8 mouse cellular contexts compared by ENCODE assay signal in genomic region chr17:88752827-88753471, GRCm38 (mm10). TPM values are rescaled to one million over a fixed set of nuclear protein-coding genes. Genes with fewer than 3 reads are reported as not detected.
A peak's percentile ranks its signal among the peaks of the same experiment; 100 is the strongest.
DNase-seq lines count a peak whose midpoint lies in the region; ATAC-seq and TF ChIP-seq lines count a peak whose summit lies in the region.

No protein-coding gene starts in this region.

- peak; percentile 87 for TF ChIP-seq CTCF in layer of hippocampus, adult 2 months (conservative IDR thresholded peaks at IDR 0.05)
- TF ChIP-seq CTCF in spleen, adult 2 months (IDR thresholded peaks at IDR 0.05; ENCODE audit: extremely low read depth, insufficient read depth, insufficient read length, insufficient replicate concordance): peak; percentile 43; the same call in 1 of the 2 replicates

- no peaks in the 10 kb centered on the region for H3K4me1 ChIP-seq in megakaryocyte, embryonic 14.5 days
- H3K4me1 ChIP-seq in spleen, adult 2 months (ENCODE audit: control insufficient read depth, insufficient read depth, insufficient read length): peaks cover 4% of the 10 kb centered on the region; the same call in 1 of the 2 replicates

- 9% methylated on average over 17 of the region's 17 CpGs for WGBS in spleen, adult 2 months

- H3K4me3 ChIP-seq in layer of hippocampus, adult 2 months: no peak overlapping the region
- H3K4me3 ChIP-seq in megakaryocyte, embryonic 14.5 days (replicated peaks): peak overlapping the region; percentile 21
- no peak overlapping the region for H3K4me3 ChIP-seq in spleen, adult 2 months (ENCODE audit: extremely low read depth, insufficient read depth, insufficient read length)

- H3K27me3 ChIP-seq in megakaryocyte, embryonic 14.5 days (replicated peaks): no peaks in the 10 kb centered on the region
- H3K27me3 ChIP-seq in spleen, adult 2 months (ENCODE audit: control insufficient read depth, insufficient read depth, low read length): no peaks in the 10 kb centered on the region

- no peak overlapping the region for H3K27ac ChIP-seq in layer of hippocampus, adult 2 months
- no peak overlapping the region for H3K27ac ChIP-seq in spleen, adult 2 months (ENCODE audit: insufficient read depth, low read length)

- H3K36me3 ChIP-seq in megakaryocyte, embryonic 14.5 days (replicated peaks; ENCODE audit: low read length): no peaks in the 10 kb centered on the region
- no peaks in the 10 kb centered on the region for H3K36me3 ChIP-seq in spleen, adult 2 months (ENCODE audit: control insufficient read depth, insufficient read depth, low read length)

- ATAC-seq in common myeloid progenitor, adult 5-6 weeks (replicated peaks; ENCODE audit: low read depth, poor library complexity, severe bottlenecking): peak; percentile 91

- peak; percentile 5 to 10 for DNase-seq in cerebellum, adult 18-20 months
- DNase-seq in cerebellum, adult 9-10 months: no peak
- peak; percentile 25 for DNase-seq in A20 (ENCODE audit: low read depth, low spot score)
- peak; percentile 33 for DNase-seq in heart, postnatal 4 days
- peak; percentile 41 to 67 for DNase-seq in layer of hippocampus, adult 2 months (ENCODE audit: low spot score in 2 of 2)
- DNase-seq in spleen, adult 2 months (ENCODE audit: low read depth in 1 of 2, low spot score in 2 of 2): peak; percentile 15 to 19

- H3K9me3 ChIP-seq in megakaryocyte, embryonic 14.5 days: peaks cover 4% of the 10 kb centered on the region; the same call in 1 of the 2 replicates

- no peak for TF ChIP-seq POLR2A in spleen, adult 2 months (IDR thresholded peaks at IDR 0.05; ENCODE audit: low read depth, low read length)

RNA-seq across cellular contexts. Expression of gene Lhcgr, which starts 38.8 kb away (rescaled TPM):
- total RNA-seq in common myeloid progenitor, adult 5-6 weeks (2017): 0.18 TPM in 1 of 2 replicates, not detected in the other
- total RNA-seq in heart, postnatal 4 days (2021): not detected
- under 1 TPM; 0.08 to 0.22 TPM for total RNA-seq in layer of hippocampus, adult 2 months (2021)
- not detected in 2 replicates for polyA plus RNA-seq in megakaryocyte, embryonic 14.5 days (2012; ENCODE audit: insufficient read depth, low replicate concordance)
- 0.01 and 0.13 TPM in 2 replicates for polyA plus RNA-seq in spleen, adult 2 months (2012; rRNA removed)
